Mouse (Mus musculus): ENCODE measurements at regions not wholly inside any gene's neighbourhood (a gene's known extent, or its start where the extent isn't known, plus 50 kb on each side); places are given as distances from the start of the nearest gene placed in this dataset.
A peak's percentile ranks its signal among the peaks of the same experiment; 100 is the strongest.

DNA sequence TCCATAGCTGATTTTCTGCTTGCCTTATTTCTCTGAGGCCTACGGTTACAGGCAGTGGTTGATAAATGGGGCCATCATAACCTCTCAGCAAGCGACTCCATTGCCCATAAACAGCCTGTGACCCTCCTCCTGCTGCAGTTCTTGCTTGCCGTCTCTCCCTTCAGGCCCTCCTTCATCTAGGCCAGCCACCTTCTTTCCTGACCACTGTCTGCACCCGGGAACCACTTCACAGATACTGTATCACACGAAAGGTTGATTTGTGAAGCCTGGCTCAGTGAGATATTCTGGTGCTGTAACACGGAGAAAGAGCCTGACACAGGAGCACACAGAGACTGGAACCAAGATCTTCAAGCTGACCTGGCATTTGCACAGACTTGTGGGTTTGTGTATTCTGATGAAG lies 294.1 kb downstream of the Epha4 start:
- no peak for DNase-seq

DNA sequence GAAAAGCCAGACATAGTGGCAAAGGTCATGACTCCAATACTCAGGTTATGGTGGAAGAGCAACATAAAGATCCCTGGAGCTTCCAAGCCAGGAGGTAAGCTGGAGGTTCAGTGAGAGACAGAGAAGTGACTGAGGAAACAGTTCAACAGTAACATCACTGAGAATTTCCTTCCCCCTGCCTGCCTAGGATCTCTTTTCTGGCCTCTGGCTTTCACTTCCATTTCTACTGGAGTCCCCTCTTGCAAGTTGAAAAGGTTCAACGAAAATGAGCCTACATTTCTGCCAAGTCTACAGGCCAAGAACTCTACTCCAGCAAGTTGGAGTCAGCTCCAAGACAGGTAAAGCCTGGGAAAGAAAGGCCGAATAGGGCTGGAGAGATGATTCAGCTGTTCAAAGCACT lies 293.0 kb downstream of the Epha4 start:
- DNase-seq = no peak

DNA sequence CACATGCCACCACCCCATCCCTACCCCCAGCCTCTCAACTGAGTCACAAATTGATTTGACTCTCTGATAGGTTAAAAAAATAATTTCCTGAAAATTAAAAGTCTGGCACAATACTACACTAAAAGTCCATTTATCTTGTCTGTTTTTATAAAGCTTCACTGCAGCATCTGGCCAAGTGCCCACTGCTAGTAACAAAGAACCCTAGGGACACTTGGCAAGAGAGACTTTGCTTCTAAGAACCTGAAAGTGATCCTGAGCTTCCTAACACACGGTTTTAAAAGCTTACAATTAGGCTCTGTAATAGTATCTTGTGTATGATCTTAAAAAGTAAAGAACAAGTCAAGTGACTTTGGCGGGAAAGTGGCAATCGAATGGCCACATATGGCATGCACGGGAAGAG lies 288.3 kb downstream of the Epha4 start:
- DNase-seq = peak in 1 of 2 experiments; percentile 10

DNA sequence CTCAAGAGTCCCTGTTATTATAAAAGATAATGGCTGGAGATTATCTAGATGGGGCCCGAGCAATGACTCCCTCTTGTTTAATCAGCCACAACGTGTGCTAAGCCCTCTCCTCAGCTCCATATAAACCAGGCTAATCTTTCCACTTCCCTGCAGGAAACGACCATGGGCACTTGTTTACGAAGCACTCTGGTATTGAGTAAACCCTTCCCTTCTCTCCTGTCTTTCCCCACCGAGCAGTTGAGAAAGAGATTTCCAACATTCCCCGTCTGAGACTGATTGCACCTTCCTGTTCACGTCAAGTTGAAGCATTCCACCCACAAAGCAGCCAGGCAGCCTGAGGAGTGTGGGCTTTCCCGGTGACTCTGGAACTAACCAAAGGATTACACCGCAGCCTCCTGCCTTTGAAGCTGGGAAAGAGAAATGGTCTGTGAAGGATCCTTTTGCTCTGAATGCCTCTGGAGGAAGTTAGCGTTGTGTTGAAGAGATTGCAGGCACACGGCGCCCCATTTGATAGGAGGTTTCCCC lies 287.8 kb downstream of the Epha4 start:
- no peak for DNase-seq

DNA sequence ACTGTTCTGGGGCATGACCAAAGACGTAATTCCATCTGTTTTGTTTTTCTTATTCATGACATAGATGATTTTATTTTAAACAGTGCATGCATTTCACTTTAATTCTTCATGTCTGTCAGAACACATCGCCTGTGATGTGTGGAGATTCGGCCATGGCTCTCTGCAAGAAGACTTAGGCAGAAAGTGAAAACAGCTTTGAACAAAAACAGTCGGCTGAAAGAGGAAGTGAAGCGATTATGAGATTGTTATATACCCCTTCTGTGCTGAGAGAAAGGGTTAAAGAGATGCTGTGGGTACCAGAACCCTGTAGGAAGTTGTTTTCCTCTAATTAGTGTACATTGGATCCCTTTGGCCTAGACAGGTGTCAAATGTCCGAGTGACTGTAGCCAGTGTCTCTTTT lies 287.1 kb downstream of the Epha4 start:
- no peak for DNase-seq

DNA sequence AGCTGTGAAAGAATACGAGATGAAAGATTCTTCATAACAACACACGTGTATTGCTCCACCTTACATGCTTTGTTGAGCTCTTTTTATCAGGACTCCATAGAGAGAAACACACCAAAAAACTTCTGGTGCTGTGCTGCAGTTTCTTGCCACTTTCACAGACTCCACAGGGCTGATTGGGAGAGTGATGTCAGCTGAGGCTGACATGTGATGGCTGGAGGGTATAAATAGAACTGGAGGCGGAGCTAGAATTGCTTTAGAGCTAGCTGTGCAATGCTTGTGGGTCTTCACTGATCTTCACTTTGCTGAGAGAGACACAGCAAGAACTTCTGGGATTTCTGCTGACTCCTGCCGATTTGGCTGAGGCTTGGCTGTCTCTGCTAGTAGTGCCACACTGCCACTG lies 285.3 kb downstream of the Epha4 start:
- DNase-seq = no peak

DNA sequence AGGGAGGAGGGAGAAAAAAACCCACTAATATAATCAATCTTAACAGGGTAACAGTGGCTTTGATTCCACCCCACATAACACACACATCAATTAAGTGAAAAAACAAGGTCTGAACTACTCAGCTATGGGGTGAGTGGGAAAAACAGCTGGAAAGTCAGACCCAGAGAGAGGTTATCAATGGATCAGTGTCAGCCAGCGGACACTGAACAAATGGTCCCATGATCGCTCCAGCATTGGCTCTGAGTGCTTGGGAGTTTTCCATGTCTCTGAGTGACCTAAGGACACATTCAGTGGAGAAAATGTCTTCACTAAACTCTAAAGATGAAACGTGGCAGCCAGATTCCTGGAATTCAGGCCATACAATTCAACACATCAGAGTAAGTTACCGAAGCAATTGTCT lies 281.9 kb downstream of the Epha4 start:
- DNase-seq = no peak

DNA sequence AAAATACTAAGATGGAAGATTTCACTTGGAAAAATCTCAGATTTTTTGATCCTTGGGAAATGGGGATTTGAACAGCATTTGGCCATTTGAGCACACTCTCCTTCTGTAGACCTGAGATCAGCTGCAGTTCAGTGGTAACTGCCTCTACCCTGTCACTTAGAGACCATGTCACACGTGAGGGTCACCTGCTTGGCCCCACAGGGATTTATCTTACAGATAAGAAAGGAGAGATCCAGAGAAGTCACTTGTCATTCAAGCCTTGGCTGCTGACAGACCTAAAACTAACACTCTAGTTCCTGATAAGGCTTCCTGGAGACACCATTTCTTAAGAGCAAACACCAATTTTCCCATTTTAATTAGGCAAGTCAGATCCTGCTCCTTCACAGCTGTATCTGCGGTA lies 270.2 kb downstream of the Epha4 start:
- DNase-seq = no peak

DNA sequence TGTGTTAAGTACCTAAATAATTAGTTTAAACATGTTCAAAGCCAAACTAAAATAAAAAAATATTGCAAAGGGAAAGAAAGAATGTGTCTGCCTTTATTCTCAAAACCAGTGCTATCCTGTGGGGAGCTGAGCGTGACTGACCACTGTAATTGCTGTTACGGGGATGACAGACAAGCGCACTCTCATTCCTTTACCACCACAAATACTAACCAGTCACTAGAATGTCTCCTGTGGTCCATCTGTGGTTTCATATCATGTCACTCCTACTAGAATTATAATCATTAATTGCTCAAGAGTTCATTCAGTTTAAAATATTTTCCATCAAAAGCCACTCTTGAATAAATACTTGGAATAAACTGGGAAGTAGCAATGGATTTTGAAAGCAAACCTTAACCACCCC lies 268.8 kb downstream of the Epha4 start:
- no peak for DNase-seq

DNA sequence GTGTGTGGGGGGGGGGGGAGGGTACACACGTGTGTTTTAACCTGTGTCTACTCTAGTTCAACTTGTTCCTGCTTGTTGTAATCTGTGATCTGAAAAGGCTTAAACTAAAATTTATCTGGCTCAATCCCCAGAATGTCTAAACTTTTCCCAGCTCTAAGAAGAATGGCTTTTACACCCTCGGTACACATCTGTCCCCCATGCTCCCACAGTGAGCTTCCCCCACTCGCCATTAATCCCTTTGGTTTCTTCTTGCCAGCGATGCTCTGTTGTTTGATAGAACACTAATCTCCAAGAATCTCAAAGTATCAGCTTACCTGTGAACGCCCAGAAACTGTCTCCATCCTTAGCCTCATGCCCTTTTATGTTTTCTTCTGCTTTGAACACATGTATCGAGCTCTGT lies 260.6 kb downstream of the Epha4 start:
- no peak for DNase-seq

DNA sequence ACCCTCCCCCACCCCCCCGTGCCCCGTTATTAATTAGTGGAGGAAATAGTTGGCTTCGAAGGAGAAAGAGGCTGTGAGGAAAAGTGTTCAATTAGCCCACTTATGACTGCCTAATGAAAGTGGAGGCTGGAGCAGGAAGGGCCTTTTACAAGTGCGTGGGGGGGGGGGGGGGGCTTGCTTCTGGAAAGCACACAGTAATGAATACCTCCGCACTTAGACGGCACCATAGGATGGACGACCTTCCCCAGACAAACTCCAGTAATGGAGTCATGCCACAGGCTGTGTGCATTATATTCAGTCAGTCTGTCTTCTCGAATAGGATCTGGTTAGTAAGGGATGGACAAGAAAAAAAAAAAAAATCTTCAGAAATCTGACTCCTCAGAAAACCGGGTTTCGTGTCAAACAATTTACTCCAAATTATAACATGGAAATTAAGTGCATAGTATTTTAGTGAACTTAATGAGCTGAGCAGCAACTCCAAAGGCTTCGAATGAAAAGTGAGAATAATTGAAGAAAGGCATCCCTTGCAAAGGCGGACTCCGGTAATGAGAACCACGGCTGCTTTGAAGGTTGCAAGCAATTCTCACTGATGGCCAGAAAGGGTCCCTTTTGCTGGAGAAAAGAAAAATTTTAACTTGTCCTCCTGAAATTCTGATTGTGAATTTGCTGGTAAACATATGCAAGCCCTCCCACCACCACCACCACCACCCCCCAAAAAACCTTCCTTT lies 258.6 kb downstream of the Epha4 start:
- no peak for DNase-seq

DNA sequence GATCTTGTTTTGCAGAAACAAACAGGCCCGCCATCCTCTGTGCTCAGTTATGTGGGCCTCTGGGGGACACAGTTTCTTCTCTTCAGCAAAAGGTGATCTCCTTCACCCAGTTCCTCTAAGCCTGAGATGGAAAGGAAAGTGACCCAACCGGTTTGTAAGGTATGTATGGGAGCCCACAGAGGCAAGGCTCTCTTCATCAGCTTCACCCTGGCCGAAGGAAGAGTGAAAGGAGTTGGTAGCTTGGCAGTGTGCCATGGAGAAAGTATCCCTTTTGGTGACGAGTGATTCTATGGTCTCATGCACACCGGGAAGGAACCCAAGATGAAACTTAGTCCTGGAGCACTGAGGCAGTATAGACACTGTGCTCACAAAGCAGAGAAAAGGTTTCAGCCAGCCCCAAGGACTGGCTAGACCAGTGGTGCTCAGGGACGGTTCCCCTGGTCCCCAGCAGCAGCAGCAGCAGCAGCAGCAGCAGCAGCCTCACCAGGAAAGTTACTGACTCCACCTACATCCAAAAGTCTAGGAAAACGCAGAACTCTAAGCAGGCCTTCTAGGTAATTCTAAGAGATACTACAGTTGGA lies 256.1 kb downstream of the Epha4 start:
- peak in 1 of 2 experiments; percentile 5 for DNase-seq

DNA sequence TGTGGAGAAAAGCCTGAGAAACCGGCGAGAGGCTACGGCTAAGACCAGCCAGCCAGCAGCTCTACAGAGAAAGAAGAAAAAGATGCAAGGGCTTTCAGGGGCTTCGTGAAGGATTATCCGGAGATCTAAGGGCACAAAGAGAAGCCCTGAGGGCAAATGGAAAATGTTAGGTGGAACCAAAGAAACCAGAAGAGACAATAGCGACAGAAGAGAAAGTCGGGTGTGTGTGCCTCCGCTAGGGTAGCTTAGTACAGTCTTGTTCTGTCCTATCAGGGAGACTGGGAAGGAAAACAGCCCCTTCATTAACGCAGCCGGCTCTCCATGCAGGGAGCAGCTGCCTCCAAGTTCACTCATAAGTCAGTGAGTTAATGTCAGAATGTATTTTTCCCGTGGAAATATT lies 255.1 kb downstream of the Epha4 start:
- DNase-seq = peak in 1 of 2 experiments; percentile 7

DNA sequence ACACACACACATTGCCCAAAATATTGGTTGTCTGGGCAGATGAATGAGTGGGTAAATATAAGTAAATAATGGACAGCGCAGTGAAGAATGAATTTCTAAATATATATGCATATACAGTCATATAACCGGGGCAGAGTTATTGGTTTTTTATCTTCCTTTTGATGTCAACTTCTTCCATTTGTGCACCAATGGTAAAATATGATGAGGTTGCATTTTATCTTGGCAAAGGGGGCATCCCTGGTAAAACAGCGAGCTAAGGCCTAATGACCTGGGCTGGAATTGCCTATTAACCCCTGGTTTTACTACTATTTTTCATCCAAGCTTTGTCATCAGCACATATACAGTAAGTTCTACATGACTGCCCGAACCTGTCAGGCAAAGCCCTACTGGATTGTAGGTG lies 253.2 kb downstream of the Epha4 start:
- DNase-seq = no peak

DNA sequence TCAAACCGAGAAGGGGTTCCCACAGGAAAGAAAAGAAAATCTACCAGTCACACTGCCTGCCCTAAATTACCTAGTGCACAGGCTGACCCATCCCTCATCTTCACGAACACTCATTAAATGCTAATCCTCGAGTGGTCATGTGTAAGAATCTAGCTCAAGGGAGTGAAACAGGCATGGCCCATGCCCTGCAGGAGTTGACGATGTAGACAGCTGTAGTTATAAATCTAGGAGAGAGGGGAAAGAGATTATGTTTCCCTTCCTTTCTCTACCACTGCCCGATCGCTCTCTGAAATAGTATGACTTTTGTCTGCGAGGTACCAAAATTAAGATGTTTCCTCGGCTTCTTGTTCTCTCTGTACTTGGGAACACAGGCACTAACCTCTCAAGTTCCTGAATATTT lies 249.2 kb downstream of the Epha4 start:
- no peak for DNase-seq

DNA sequence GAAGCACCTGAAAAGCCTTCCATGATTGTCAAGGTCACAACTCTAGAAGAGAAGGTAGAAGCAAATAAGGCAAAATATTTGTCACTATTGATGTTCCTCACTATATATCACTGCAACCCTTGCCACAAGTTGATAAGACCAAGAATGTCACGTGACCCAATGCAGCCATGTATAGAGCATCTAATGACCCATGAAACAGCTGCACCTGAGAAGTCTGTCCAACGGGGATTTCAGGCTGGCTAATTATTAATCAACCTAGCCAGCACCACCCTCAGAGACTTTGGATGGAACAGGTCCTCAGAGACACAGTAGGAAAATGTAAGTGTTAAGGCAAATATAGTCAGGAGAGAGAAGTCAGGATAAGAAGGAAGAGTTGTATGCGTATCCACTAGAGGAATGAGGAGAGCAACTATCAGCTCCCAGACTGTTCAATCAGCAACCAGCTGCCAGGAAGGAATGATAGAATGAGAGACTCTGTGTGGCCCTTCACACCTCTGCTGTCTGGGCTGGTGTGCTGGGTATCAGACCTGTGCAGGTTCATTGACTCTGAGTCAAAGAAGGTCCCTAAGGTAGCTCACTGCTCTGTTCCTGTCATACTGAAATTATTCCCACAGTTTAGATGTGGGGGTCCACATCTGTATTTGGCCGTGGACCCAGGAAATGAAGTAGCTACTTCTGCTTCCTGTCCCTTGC lies 247.4 kb downstream of the Epha4 start:
- DNase-seq = no peak

DNA sequence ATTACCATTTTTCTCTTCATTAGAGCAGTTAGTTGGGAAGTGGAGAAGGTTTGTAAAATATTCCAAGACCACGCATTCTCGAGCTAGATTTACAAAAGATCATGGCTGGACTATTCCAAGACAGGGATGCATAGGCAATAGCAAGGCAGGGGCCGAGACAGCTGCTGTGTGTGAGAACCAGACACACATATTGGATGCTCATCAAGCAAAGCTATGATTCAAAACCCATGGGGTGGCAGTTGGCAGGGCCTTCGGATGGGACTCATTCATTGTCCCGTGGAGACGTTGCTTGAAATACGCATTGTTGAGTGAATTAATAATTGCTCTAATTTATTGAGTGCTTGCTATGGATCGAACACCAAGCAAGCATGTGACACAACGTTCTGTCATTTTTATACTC lies 239.6 kb downstream of the Epha4 start:
- DNase-seq = peak; percentile 6 to 17

DNA sequence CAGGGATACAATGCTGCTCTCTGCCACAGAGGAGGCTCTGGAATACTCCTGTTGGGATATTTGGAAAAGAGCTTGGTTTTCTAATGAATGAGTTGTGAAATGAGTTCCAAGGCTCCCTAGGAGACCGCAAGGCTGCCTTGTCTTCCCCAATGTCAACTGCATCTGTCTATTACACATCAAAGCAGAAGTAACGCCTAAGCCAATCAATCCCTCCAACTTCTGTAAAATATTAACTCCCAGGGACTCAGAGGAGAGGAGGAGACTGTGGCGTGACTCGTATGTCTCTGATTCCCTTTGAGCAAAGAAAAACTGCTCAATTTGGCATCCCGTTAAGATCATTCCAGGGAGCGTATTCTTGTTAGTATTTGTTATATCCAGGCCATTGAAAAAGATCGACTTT lies 235.3 kb downstream of the Epha4 start:
- DNase-seq = no peak

DNA sequence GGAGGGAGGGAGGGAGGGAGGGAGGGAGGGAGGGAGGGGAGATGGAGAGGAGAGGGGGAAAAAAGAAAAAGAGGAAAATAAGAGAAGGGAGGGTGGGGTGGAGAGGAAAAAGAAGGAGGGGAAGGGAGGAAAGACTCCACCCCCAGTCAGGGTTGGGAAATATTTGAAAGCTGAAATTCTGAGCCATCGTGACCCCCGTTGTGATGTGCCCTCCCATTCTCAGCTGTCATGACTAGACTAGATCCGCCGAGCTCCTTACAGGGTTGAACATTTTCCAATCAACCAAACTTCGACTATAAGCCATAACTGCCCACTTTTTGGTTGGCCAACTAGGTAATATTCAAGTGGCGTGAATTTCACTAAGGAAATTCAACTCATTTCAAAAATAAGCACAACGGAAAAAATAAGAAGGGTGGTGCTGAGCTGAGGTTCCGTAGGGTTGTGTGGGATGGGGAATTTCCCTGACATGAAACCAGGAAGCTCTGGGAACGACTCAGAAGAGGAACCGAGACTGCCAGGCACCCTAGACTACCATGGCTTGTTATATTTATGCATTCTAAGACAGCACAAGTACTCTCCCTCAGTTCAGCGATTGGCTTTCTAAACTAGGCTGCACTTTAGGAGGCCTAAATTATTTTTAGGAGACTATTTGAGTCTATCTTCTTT lies 234.4 kb downstream of the Epha4 start:
- no peak for DNase-seq

DNA sequence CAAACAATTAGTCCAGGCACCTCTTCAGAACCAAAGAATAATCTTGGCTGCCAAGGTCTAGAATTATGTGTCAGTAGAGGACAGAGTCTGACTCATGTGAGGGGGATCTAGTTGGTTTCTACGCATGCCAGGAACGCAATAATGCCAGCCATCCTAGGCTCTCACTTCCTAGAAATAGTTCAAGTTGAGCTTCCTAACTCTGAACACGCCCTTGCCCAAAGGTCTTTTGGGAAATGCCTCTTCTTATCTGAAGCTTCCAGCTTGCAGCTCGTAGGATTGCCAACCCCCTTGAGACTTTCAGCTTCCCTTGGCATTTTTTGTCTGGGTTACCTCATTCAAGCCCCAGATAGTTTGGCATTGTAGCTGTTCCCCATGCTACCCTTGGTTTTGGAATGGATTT lies 233.1 kb downstream of the Epha4 start:
- DNase-seq = no peak

DNA sequence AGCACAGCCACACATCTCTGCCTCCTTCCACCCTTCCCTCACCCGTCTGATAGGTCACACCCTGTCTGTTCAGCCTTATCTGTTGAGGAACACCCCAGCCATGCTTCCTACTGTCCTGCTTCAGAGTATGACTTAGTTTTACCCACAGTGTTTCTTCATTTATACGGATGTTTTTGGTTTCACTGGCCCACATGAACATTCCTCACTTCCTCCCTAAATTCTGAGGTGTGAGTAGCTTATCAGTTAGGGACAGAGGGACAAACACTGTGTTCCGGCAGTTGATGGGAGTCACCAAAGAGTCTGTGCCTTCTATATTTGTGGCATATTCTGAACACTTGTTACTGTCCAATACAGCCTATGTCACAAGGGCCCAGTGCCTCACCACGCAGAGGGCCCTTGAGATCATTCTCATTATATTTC lies 216.2 kb downstream of the Epha4 start:
- no peak for DNase-seq

DNA sequence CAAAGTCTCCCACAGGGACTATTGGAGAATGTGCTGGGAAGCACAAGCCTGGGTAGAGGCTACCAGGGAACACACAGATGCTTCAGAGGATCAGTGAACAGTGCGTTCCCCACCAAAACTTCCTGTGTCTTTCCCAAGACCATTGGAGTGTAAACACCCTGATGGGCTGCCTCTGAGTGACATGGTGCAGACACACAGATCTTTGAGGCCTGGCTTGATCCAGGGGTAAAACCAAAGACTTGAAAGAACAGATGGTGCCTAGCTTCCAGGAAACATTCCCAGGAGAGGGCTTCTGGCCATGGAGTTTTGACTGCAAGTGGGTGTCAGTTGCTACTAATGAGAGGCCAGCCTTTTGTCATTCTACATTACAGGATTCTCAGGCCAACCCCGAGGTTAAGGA lies 214.1 kb downstream of the Epha4 start:
- DNase-seq = no peak

DNA sequence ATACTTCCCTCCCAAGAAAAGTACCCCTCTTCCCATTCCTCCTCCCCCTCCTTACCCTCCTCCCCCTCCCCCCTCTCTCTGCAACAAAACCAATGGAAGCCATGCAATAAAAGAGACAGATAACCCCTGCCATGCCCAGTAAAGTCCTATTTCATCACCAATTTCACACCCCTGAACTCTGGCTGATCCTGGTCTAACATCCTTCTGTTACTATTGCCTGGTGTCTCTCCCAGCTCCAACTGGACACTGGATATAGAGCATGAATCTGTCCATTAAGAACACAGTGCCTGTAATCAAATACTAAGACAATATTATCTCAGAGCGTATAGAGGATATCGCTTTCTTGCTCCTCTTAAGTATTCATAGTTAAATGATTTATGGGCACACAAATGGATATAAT lies 210.1 kb downstream of the Epha4 start:
- no peak for DNase-seq

DNA sequence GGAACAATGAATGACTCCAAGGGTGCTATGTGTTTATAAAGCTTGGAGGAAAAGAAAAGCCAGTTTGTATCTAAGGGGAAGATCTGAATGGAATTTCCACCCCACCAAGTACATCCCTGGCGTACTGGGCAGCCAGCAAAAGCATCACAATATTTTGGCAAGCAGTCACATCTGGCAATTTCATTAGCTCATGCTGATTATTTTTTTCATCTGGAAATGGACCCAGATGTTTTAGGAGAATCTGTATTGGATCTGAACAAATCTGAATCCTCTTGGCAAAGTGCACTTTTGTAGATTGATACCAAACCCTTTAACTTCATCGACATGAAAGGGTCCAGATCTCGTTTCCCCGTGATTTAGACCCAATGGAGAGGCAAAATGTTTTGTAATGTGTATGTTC lies 207.1 kb downstream of the Epha4 start:
- no peak for DNase-seq
